Mouse (Mus musculus) adrenal gland, adult 18-20 months (tissue): ENCODE results near the gene Ttn. TPM values are rescaled to one million over a fixed set of nuclear protein-coding genes. Genes with fewer than 3 reads are reported as not detected.

ENCODE experiments used
- DNase-seq, 2 experiments: peaks; one replicate each; pipeline ENCODE4 v3.0.0; 2021 to 2022; ENCODE audit warnings: low spot score in 2 of 2
- total RNA-seq, 2 experiments: library from RNA; stranded (reverse); gene quantifications; 1 replicate in 1 of 2; 2 replicates in 1 of 2; pipeline ENCODE4 v1.2.3; 2021

Ttn gene
- total RNA-seq, 2 experiments from 2014 or later, result 0.03 to 5.5 TPM

DNA sequence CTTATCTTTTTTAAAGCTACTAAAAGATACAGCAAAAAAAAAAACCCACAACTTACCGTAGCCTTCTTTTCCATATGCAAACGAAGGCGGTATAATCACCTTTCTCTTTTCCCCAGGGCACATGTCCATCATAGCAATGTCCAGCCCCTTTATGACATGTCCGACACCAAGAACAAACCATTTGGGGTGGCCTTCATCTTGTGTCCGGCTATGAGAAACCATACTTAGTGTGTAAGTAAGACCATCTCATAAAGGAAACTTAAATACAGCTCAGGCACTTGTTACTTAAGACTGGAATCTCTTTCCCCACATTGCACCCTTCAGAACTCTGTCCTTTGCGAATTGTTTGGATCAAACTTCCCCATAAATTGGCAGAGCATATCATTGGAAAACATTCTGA is 310.7 kb downstream of the Ttn start:
- DNase-seq, result no peak

DNA sequence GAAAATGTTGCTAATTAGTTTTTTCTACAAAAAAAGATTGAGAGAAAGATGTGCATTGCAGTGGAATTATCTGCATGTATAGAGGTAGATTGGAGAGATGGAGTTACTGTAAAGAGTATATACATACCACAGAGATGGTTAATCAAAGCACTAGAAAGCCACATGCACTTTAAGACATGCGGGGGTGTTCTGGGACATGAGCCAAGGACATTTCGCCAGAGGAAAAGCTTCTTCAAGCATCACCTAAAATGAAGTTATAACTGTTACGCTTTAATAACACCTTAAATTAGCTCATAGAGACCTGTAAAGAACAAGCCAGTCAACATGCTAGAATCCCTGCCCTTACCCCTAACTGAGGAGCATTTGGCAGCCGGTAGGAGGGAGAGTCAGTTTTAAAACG is 315.1 kb downstream of the Ttn start:
- no peak for DNase-seq

DNA sequence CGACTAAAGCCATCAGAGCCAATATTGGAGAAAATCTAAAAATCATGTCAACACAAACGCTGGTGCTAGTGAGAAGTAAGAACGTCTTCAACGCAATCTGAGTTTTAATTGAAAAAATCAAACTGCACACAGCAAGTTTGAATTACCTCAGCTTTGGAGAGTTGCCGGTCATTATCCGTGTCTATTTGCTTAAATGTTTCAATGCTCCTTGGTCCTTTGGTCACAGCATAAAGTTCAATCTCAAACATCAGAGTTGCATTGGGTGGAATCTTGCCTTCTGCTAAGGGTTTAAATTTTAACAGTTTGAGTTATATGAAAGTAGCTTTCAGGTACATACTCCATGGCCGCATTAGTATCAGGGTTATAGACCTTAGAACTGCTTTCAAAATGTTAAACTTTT is 316.8 kb downstream of the Ttn start:
- DNase-seq, result no peak

DNA sequence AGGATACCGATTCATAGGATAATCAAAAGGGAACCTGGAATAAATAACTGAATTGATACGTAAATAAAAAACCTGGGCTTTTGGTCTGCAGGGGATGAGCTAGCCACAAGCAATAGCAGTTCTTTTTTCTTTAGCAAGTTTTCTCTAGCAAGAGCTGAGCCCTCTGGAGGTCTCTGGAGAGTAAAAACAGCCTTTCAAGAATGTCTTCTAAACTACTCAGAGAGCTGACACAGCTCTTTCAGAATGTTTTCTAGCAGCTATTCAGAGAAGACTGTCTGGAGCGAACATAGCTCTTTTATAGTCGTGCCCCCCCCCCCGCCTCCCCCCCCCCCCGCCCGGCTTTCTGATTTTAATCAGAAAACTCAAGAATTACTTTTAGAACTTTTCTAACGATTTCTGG is 322.9 kb downstream of the Ttn start:
- no peak for DNase-seq

DNA sequence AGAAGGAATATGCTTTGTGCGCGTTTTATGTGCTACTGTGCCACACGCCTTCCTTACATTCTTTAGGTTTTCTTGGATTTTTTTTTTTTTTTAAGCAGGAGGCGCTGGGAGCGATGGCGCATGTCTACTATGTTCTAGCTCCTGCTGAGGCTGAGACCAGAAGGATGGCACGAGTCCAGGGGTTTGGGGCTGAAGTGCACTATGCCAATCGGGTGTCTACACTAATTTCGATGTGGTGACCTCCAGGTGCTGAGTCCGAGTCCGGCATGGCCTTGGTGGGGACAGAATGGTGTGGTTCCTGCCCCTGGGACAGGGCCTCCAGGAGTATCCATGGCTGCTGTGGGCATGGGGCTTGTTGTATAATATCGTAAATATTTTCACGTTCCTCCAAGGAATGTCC is 323.8 kb downstream of the Ttn start:
- no peak for DNase-seq

DNA sequence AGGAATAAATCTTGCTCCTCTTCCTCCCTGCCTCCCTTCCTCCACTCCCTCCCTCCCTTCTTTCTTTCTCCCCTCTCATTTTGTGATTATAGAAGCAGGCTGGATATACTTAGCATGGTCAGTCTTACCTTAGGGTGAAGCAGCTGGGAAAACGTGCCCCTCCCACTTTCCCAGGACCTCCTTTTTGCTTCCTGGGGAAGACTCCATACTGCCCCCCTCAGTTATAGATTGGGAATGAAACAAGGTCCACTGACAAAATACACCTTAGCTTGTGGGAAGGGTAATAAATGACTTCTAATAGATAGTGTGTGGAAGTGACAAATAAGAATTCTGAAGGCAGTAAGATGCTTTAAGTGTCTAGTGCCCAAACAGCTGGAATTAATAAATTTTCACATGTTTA is 326.4 kb downstream of the Ttn start:
- DNase-seq, result no peak

DNA sequence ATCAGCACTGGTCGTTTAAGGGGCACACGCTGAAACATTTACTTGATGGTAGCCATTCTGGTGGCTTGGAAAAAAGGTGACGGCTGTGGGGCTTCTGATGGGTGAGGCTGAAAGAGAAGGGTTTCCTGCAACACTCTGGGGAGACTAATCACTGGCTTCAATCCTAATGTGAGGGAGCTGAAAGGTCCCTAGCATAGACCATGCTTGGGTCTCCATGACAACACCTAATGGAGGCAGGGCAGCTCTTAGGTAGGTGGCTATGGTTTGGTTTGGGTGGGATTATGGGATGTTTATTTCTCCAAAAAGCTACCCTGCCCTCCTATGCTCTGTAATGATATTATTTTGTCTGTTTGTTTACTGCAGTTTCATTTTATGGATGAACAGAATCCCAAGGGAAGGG is 326.9 kb downstream of the Ttn start:
- DNase-seq, result no peak

DNA sequence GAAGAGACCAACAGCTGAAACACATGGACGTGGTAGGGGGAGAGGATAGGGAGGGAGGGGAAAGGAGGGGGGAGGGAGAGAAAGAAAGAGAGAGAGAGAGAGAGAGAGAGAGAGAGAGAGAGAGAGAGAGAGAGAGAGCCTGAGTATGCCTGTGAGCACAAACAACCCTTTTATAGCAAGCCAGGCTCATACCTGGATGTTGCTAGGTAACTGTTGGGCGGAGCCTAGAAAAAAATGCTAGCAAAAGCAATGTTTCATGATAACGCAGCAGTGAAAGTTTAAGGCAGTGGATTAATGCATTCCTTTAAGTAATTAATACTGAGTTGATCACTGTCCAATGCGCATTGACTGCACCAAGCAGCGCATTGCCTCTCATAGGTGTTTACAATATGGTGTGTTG is 327.7 kb downstream of the Ttn start:
- no peak for DNase-seq

Other genes with a start within 250 kb of the Ttn start
- 1 to 10 TPM; 4.1 to 5.0 TPM for gene Ccdc141, start 188.1 kb upstream of the Ttn start, total RNA-seq